Mouse (Mus musculus) ES-Bruce4 (cell line): ENCODE results near the gene Calm1.

Experiments
- CTCF ChIP-seq: IDR thresholded peaks from one replicate; pipeline ENCODE4 v1.8.1; 2011; ENCODE audit warnings: low read depth, low read length
- EP300 ChIP-seq: IDR thresholded peaks from 2 replicates; pipeline ENCODE4 v1.6.1; 2011; ENCODE audit warnings: low read depth, low read length; ENCODE audit not compliant: insufficient read depth
- POLR2A ChIP-seq: IDR thresholded peaks from one replicate; pipeline ENCODE4 v1.8.1; 2011; ENCODE audit warnings: low read length; ENCODE audit not compliant: insufficient read depth

DNA sequence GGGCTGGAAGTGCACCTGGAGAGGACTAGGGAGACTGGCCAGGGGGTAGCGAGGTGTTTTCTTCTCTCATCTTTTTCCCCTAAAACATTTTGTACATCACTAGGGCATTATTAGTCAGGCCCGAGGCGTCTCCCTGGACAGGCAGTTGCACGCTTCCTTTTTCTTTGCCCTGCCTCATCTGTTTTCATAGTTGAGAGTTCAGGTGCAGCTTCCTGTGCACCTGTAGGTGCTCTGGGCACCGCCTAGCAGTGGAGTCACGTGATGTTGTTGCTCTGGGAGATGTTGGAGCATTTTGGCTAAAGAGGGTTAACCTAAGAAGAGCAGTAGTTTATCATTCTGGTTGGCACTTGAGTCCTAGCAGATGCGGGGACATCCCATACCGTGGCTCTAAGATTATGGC is 5.9 kb downstream of the Calm1 start:
- TF ChIP-seq POLR2A (no peak), EP300 (no peak), CTCF (no peak)
